Mouse (Mus musculus): Measurements from ENCODE around the gene Tmod1. TPM values are rescaled to one million over a fixed set of nuclear protein-coding genes. Genes with fewer than 3 reads are reported as not detected.

The Tmod1 gene
- total RNA-seq, 1 experiment from 2014 or later: 1.2 TPM

- ATAC-seq (ENCODE audit: extremely low read depth, insufficient number of reproducible peaks, low FRiP score, poor library complexity, severe bottlenecking): no peak
These were observed 9.2 kb downstream of the Tmod1 start for GRCm38 (mm10) chr4:46047971-46048370.

- ATAC-seq (ENCODE audit: extremely low read depth, insufficient number of reproducible peaks, low FRiP score, poor library complexity, severe bottlenecking): no peak
These were observed 9.7 kb downstream of the Tmod1 start for GRCm38 (mm10) chr4:46048418-46048817.

GRCm38 (mm10) chr4:46053323-46054107 is 14.8 kb downstream of the Tmod1 start:
- no peak for ATAC-seq (ENCODE audit: extremely low read depth, insufficient number of reproducible peaks, low FRiP score, poor library complexity, severe bottlenecking)

GRCm38 (mm10) chr4:46056163-46056562 is 17.4 kb downstream of the Tmod1 start:
- ATAC-seq (ENCODE audit: extremely low read depth, insufficient number of reproducible peaks, low FRiP score, poor library complexity, severe bottlenecking): no peak

- no peak for ATAC-seq (ENCODE audit: extremely low read depth, insufficient number of reproducible peaks, low FRiP score, poor library complexity, severe bottlenecking)
These were observed 22.7 kb downstream of the Tmod1 start for GRCm38 (mm10) chr4:46061259-46061962.

GRCm38 (mm10) chr4:46063841-46064240 is 25.1 kb downstream of the Tmod1 start:
- ATAC-seq (ENCODE audit: extremely low read depth, insufficient number of reproducible peaks, low FRiP score, poor library complexity, severe bottlenecking): no peak

- no peak for ATAC-seq (ENCODE audit: extremely low read depth, insufficient number of reproducible peaks, low FRiP score, poor library complexity, severe bottlenecking)
These were observed 25.5 kb downstream of the Tmod1 start for GRCm38 (mm10) chr4:46064263-46064662.

- no peak for ATAC-seq (ENCODE audit: extremely low read depth, insufficient number of reproducible peaks, low FRiP score, poor library complexity, severe bottlenecking)
These were observed 26.2 kb downstream of the Tmod1 start for GRCm38 (mm10) chr4:46064961-46065360.

GRCm38 (mm10) chr4:46065695-46066340 is 27.1 kb downstream of the Tmod1 start:
- no peak for ATAC-seq (ENCODE audit: extremely low read depth, insufficient number of reproducible peaks, low FRiP score, poor library complexity, severe bottlenecking)

- no peak for ATAC-seq (ENCODE audit: extremely low read depth, insufficient number of reproducible peaks, low FRiP score, poor library complexity, severe bottlenecking)
These were observed 29.3 kb downstream of the Tmod1 start for GRCm38 (mm10) chr4:46068060-46068459.

GRCm38 (mm10) chr4:46068573-46068972 is 29.8 kb downstream of the Tmod1 start:
- ATAC-seq (ENCODE audit: extremely low read depth, insufficient number of reproducible peaks, low FRiP score, poor library complexity, severe bottlenecking): no peak

GRCm38 (mm10) chr4:46069851-46070482 is 31.2 kb downstream of the Tmod1 start:
- ATAC-seq (ENCODE audit: extremely low read depth, insufficient number of reproducible peaks, low FRiP score, poor library complexity, severe bottlenecking): no peak

GRCm38 (mm10) chr4:46072631-46073030 is 33.9 kb downstream of the Tmod1 start:
- ATAC-seq (ENCODE audit: extremely low read depth, insufficient number of reproducible peaks, low FRiP score, poor library complexity, severe bottlenecking): no peak

GRCm38 (mm10) chr4:46073736-46074135 is 35.0 kb downstream of the Tmod1 start:
- ATAC-seq (ENCODE audit: extremely low read depth, insufficient number of reproducible peaks, low FRiP score, poor library complexity, severe bottlenecking): no peak

GRCm38 (mm10) chr4:46075664-46076063 is 36.9 kb downstream of the Tmod1 start:
- no peak for ATAC-seq (ENCODE audit: extremely low read depth, insufficient number of reproducible peaks, low FRiP score, poor library complexity, severe bottlenecking)

GRCm38 (mm10) chr4:46076892-46077291 is 38.2 kb downstream of the Tmod1 start:
- ATAC-seq (ENCODE audit: extremely low read depth, insufficient number of reproducible peaks, low FRiP score, poor library complexity, severe bottlenecking): no peak

GRCm38 (mm10) chr4:46080261-46080660 is 41.5 kb downstream of the Tmod1 start:
- no peak for ATAC-seq (ENCODE audit: extremely low read depth, insufficient number of reproducible peaks, low FRiP score, poor library complexity, severe bottlenecking)

GRCm38 (mm10) chr4:46082555-46082954 is 43.8 kb downstream of the Tmod1 start:
- ATAC-seq (ENCODE audit: extremely low read depth, insufficient number of reproducible peaks, low FRiP score, poor library complexity, severe bottlenecking): no peak

GRCm38 (mm10) chr4:46084416-46085172 is 45.9 kb downstream of the Tmod1 start:
- ATAC-seq (ENCODE audit: extremely low read depth, insufficient number of reproducible peaks, low FRiP score, poor library complexity, severe bottlenecking): no peak
